Mouse (Mus musculus) thymus, adult 2 months (tissue): ENCODE measurements around the gene Ubxn2a.

Experiments
- CTCF ChIP-seq: fragments of 200-500 bp; IDR thresholded peaks from 2 replicates; pipeline ENCODE4 v1.5.1; 2012; ENCODE audit warnings: mild to moderate bottlenecking, control low read depth, low read length, moderate library complexity, borderline replicate concordance; ENCODE audit not compliant: control insufficient read depth, poor library complexity, insufficient read depth; ENCODE audit errors: extremely low read depth
- POLR2A ChIP-seq: fragments of 200-500 bp; IDR thresholded peaks from 2 replicates; pipeline ENCODE4 v1.6.1; 2012; ENCODE audit warnings: mild to moderate bottlenecking, low read length, control low read depth, moderate library complexity; ENCODE audit not compliant: control insufficient read depth, poor library complexity, insufficient read depth; ENCODE audit errors: extremely low read depth

DNA sequence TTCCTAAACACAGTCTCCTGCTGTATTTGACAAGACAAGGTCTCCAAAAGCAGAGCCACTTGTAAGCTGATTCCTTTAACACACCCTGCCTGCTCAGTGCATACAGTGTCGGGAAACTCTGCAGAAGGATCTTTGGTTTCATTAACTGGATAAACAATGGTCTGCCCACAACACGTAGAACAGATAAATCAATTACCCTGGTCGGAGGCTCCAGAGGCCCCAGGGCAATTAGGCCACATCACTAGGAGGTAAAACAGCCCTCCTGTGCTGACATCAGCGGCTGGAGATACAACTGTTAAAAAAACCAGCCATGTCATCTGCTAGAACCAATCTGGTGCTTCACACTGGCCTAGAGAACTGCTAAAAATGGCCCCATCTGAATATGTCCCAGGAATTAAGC is 70.5 kb downstream of the Ubxn2a start:
- TF ChIP-seq CTCF: no peak
- no peak for TF ChIP-seq POLR2A
